ENCODE assay signal across 10 mouse cellular contexts in genomic region chr14:77814935-77815334, GRCm38 (mm10). TPM values are rescaled to one million over a fixed set of nuclear protein-coding genes. Genes with fewer than 3 reads are reported as not detected.
A peak's percentile ranks its signal among the peaks of the same experiment; 100 is the strongest.
DNase-seq lines count a peak whose midpoint lies in the region; ATAC-seq lines count a peak whose summit lies in the region.
"Had no signal": no experiment of that assay in that cellular context is flagged by ENCODE, and none has a peak within 500 bp of the region (broad histone marks: within the 10 kb centered on the region; RNA-seq: fewer than 3 reads in every experiment).

No protein-coding gene starts in this region.

- intact Hi-C loops in gastrocnemius, postnatal 36 days (cut with DNase I): no loop called here

- H3K27me3 ChIP-seq in heart, embryonic 11.5 days (ENCODE audit: control insufficient read depth, insufficient read depth, low read length): no peaks in the 10 kb centered on the region
- H3K27me3 ChIP-seq in neural tube, embryonic 15.5 days (replicated peaks): no peaks in the 10 kb centered on the region
- H3K27me3 ChIP-seq in stomach, embryonic 15.5 days (replicated peaks): no peaks in the 10 kb centered on the region
- H3K27me3 ChIP-seq: embryonic facial prominence, embryonic 12.5 days; neural tube, embryonic 13.5 days had no signal

- H3K27ac ChIP-seq in heart, embryonic 11.5 days (ENCODE audit: low read depth, low read length): no peak overlapping the region
- H3K27ac ChIP-seq in neural tube, embryonic 15.5 days (replicated peaks): no peak overlapping the region
- H3K27ac ChIP-seq in stomach, embryonic 15.5 days: no peak overlapping the region
- H3K27ac ChIP-seq: embryonic facial prominence, embryonic 12.5 days; neural tube, embryonic 13.5 days had no signal

- ATAC-seq in heart, embryonic 11.5 days (replicated peaks; ENCODE audit: insufficient number of reproducible peaks, low FRiP score, low TSS enrichment): no peak
- ATAC-seq in neural tube, embryonic 15.5 days (ENCODE audit: low FRiP score): 0 out of 2 replicates have a peak, but pooled peaks have one; percentile 28
- peak; percentile 66; the same call in 1 of the 2 replicates for ATAC-seq in stomach, embryonic 15.5 days (ENCODE audit: insufficient read depth, low FRiP score, low read depth)

- peak; percentile 94 for DNase-seq in heart, adult 11 months
- DNase-seq in neural tube, embryonic 10.5 days (ENCODE audit: extremely low spot score, low spot score): no peak
- peak; percentile 19 to 34 for DNase-seq in gastrocnemius, postnatal 36 days
- no peak for DNase-seq in liver
- DNase-seq in yolk sac, embryonic 10.5 days (ENCODE audit: low spot score): no peak

- H3K9me3 ChIP-seq in heart, embryonic 11.5 days (replicated peaks; ENCODE audit: control insufficient read depth, low read length): no peaks in the 10 kb centered on the region
- no peaks in the 10 kb centered on the region for H3K9me3 ChIP-seq in neural tube, embryonic 15.5 days (replicated peaks)
- no peaks in the 10 kb centered on the region for H3K9me3 ChIP-seq in stomach, embryonic 15.5 days
- H3K9me3 ChIP-seq: embryonic facial prominence, embryonic 12.5 days; neural tube, embryonic 13.5 days had no signal

- H3K4me2 ChIP-seq in heart, embryonic 11.5 days: no peak overlapping the region
- no peak overlapping the region for H3K4me2 ChIP-seq in neural tube, embryonic 15.5 days
- no peak overlapping the region for H3K4me2 ChIP-seq in stomach, embryonic 15.5 days
- H3K4me2 ChIP-seq: embryonic facial prominence, embryonic 12.5 days; neural tube, embryonic 13.5 days had no signal

- WGBS in heart, embryonic 11.5 days (ENCODE audit: insufficient replicate concordance): 74% methylated on average over 4 of the region's 4 CpGs
- WGBS in neural tube, embryonic 15.5 days: 55% methylated on average over 4 of the region's 4 CpGs
- WGBS in stomach, embryonic 15.5 days: 39% methylated on average over 4 of the region's 4 CpGs

- H3K9ac ChIP-seq in heart, embryonic 11.5 days (ENCODE audit: low read depth, low read length): no peak overlapping the region
- H3K9ac ChIP-seq in neural tube, embryonic 15.5 days (replicated peaks): no peak overlapping the region
- no peak overlapping the region for H3K9ac ChIP-seq in stomach, embryonic 15.5 days
- H3K9ac ChIP-seq: embryonic facial prominence, embryonic 12.5 days; neural tube, embryonic 13.5 days had no signal

- no peaks in the 10 kb centered on the region for H3K4me1 ChIP-seq in heart, embryonic 11.5 days (ENCODE audit: control insufficient read depth, insufficient read depth, low read length)
- no peaks in the 10 kb centered on the region for H3K4me1 ChIP-seq in neural tube, embryonic 15.5 days
- peaks cover 2% of the 10 kb centered on the region; the same call in 1 of the 2 replicates for H3K4me1 ChIP-seq in stomach, embryonic 15.5 days
- H3K4me1 ChIP-seq: embryonic facial prominence, embryonic 12.5 days had no signal

- H3K4me3 ChIP-seq in heart, embryonic 11.5 days (ENCODE audit: low read depth, low read length): no peak overlapping the region
- no peak overlapping the region for H3K4me3 ChIP-seq in neural tube, embryonic 15.5 days (replicated peaks)
- no peak overlapping the region for H3K4me3 ChIP-seq in stomach, embryonic 15.5 days (replicated peaks)
- H3K4me3 ChIP-seq: embryonic facial prominence, embryonic 12.5 days; neural tube, embryonic 13.5 days had no signal

- no peaks in the 10 kb centered on the region for H3K36me3 ChIP-seq in heart, embryonic 11.5 days (ENCODE audit: control insufficient read depth, insufficient read depth, low read length)
- no peaks in the 10 kb centered on the region for H3K36me3 ChIP-seq in neural tube, embryonic 15.5 days
- H3K36me3 ChIP-seq in stomach, embryonic 15.5 days: no peaks in the 10 kb centered on the region
- H3K36me3 ChIP-seq: embryonic facial prominence, embryonic 12.5 days; neural tube, embryonic 13.5 days had no signal

RNA-seq across cellular contexts. Expression of gene Dnajc15, which starts 60.0 kb away (rescaled TPM):
- polyA plus RNA-seq in heart, embryonic 11.5 days (2014; fragmentation: Nextera tagmentation; extraction: Ambion mirVana): 145 and 146 TPM in 2 replicates
- polyA plus RNA-seq in neural tube, embryonic 15.5 days (2015; fragmentation: Nextera tagmentation; extraction: Ambion mirVana): 92.9 and 95.8 TPM in 2 replicates
- total RNA-seq in gastrocnemius, postnatal 36 days (2021): 100 to 1,000 TPM; 125 to 134 TPM
- polyA plus RNA-seq in stomach, embryonic 15.5 days (2015; fragmentation: Nextera tagmentation; extraction: Ambion mirVana): 92.3 and 94.8 TPM in 2 replicates

Comparison
In these comparisons a context has a peak if more than half of its experiments do, and no peak if none do; other contexts are left out.
1. DNase-seq: peak in heart, adult 11 months (single experiment) and gastrocnemius, postnatal 36 days (2 of 2); none in neural tube, embryonic 10.5 days (single experiment), liver (single experiment) and yolk sac, embryonic 10.5 days (single experiment).